ENCODE assay signal across 8 mouse cellular contexts in genomic region chr9:58902869-58903585, GRCm38 (mm10).
DNase-seq lines count a peak whose midpoint lies in the region; ATAC-seq and TF ChIP-seq lines count a peak whose summit lies in the region.

No protein-coding gene starts in this region.

- H3K4me3 ChIP-seq in heart, adult 2 months = no peak overlapping the region
- no peak overlapping the region for H3K4me3 ChIP-seq in heart, embryonic 11.5 days (ENCODE audit: low read depth, low read length)
- H3K4me3 ChIP-seq in hindbrain, postnatal 0 days (ENCODE audit: low read length) = no peak overlapping the region
- no peak overlapping the region for H3K4me3 ChIP-seq in liver, embryonic 14.5 days (ENCODE audit: insufficient read depth in 1 of 2, low read depth in 2 of 2, low read length in 2 of 2)

- no peaks in the 10 kb centered on the region for H3K79me2 ChIP-seq in heart, adult 2 months (replicated peaks; ENCODE audit: control insufficient read depth, insufficient read depth, low read length)

- WGBS in heart, adult 2 months = 54% methylated on average over 6 of the region's 6 CpGs
- WGBS in heart, embryonic 11.5 days (ENCODE audit: insufficient replicate concordance) = 62% methylated on average over 6 of the region's 6 CpGs
- WGBS in hindbrain, postnatal 0 days = 67% methylated on average over 6 of the region's 6 CpGs
- WGBS in liver, embryonic 14.5 days (ENCODE audit: insufficient replicate concordance) = 36% methylated on average over 6 of the region's 6 CpGs

- TF ChIP-seq EP300 in heart, adult 2 months (IDR thresholded peaks at IDR 0.05; ENCODE audit: insufficient read depth, low read depth, low read length) = no peak
- TF ChIP-seq EP300 in liver, embryonic 14.5 days (IDR thresholded peaks at IDR 0.05; ENCODE audit: low read depth) = no peak

- peak; percentile 90 for TF ChIP-seq CTCF in heart, adult 2 months (IDR thresholded peaks at IDR 0.05)
- TF ChIP-seq CTCF in hindbrain, postnatal 0 days (IDR thresholded peaks at IDR 0.05; ENCODE audit: low read depth) = peak; percentile 77
- TF ChIP-seq CTCF in liver, embryonic 14.5 days (IDR thresholded peaks at IDR 0.05; ENCODE audit: low read depth) = peak; percentile 57

- intact Hi-C loops in heart, adult 2 months (cut with DNase I) = loop anchor here (2.0 to 10.0 kb wide), 2 partner anchors 380 to 682 kb away; no protein-coding TSS in a partner anchor

- peak; percentile 18 to 46 for DNase-seq in heart, adult 2 months
- peak; percentile 65 for DNase-seq in 416B (ENCODE audit: low read depth)
- peak; percentile 9 for DNase-seq in adrenal gland, adult 8-10 months
- peak; percentile 71 for DNase-seq in embryo, embryonic 11 days
- DNase-seq in hindbrain, postnatal 0 days (ENCODE audit: low spot score) = peak; percentile 84
- peak; percentile 7 to 31 (median 11) for DNase-seq in liver, embryonic 14.5 days (ENCODE audit: low read depth in 3 of 3, low spot score in 3 of 3)
- DNase-seq in spleen, postnatal 36 days (ENCODE audit: low spot score in 2 of 2) = peak; percentile 15 to 22

- H3K4me1 ChIP-seq in heart, adult 2 months (ENCODE audit: control insufficient read depth, insufficient read depth, low read length) = no peaks in the 10 kb centered on the region; the same call in 1 of the 2 replicates
- no peaks in the 10 kb centered on the region for H3K4me1 ChIP-seq in heart, embryonic 11.5 days (ENCODE audit: control insufficient read depth, insufficient read depth, low read length)
- H3K4me1 ChIP-seq in hindbrain, postnatal 0 days (ENCODE audit: insufficient read depth, low read length) = no peaks in the 10 kb centered on the region
- no peaks in the 10 kb centered on the region for H3K4me1 ChIP-seq in liver, embryonic 14.5 days (replicated peaks; ENCODE audit: control insufficient read depth in 2 of 2, insufficient read depth in 2 of 2, low read length in 1 of 2)

- no peak overlapping the region for H3K4me2 ChIP-seq in heart, embryonic 11.5 days
- no peak overlapping the region for H3K4me2 ChIP-seq in hindbrain, postnatal 0 days (ENCODE audit: low read depth, low read length)
- H3K4me2 ChIP-seq in liver, embryonic 14.5 days (ENCODE audit: low read depth) = no peak overlapping the region

- no peak for TF ChIP-seq POLR2A in heart, adult 2 months (IDR thresholded peaks at IDR 0.05; ENCODE audit: insufficient read depth, low read depth, low read length)

- no peak for ATAC-seq in heart, embryonic 11.5 days (replicated peaks; ENCODE audit: insufficient number of reproducible peaks, low FRiP score, low TSS enrichment)
- no peak for ATAC-seq in hindbrain, postnatal 0 days
- ATAC-seq in liver, embryonic 14.5 days (ENCODE audit: insufficient read depth) = no peak

- no peaks in the 10 kb centered on the region for H3K27me3 ChIP-seq in heart, adult 2 months (ENCODE audit: control insufficient read depth, insufficient read depth, low read length)
- H3K27me3 ChIP-seq in heart, embryonic 11.5 days (ENCODE audit: control insufficient read depth, insufficient read depth, low read length) = no peaks in the 10 kb centered on the region
- no peaks in the 10 kb centered on the region for H3K27me3 ChIP-seq in hindbrain, postnatal 0 days (ENCODE audit: insufficient read depth, low read length)
- no peaks in the 10 kb centered on the region for H3K27me3 ChIP-seq in liver, embryonic 14.5 days (ENCODE audit: control insufficient read depth, insufficient read depth, low read length)

- no peaks in the 10 kb centered on the region for H3K36me3 ChIP-seq in heart, adult 2 months (ENCODE audit: control insufficient read depth, insufficient read depth, low read length)
- H3K36me3 ChIP-seq in heart, embryonic 11.5 days (ENCODE audit: control insufficient read depth, insufficient read depth, low read length) = peaks cover 5% of the 10 kb centered on the region
- H3K36me3 ChIP-seq in hindbrain, postnatal 0 days (ENCODE audit: insufficient read depth, low read length) = peaks cover 24% of the 10 kb centered on the region
- no peaks in the 10 kb centered on the region for H3K36me3 ChIP-seq in liver, embryonic 14.5 days (replicated peaks; ENCODE audit: control insufficient read depth, insufficient read depth, low read depth)

- no peaks in the 10 kb centered on the region for H3K9me3 ChIP-seq in heart, embryonic 11.5 days (replicated peaks; ENCODE audit: control insufficient read depth, low read length)
- H3K9me3 ChIP-seq in hindbrain, postnatal 0 days (ENCODE audit: low read length) = no peaks in the 10 kb centered on the region
- H3K9me3 ChIP-seq in liver, embryonic 14.5 days (ENCODE audit: control insufficient read depth, low read length) = no peaks in the 10 kb centered on the region

- no peak overlapping the region for H3K27ac ChIP-seq in heart, adult 2 months
- no peak overlapping the region for H3K27ac ChIP-seq in heart, embryonic 11.5 days (ENCODE audit: low read depth, low read length)
- no peak overlapping the region for H3K27ac ChIP-seq in hindbrain, postnatal 0 days
- no peak overlapping the region for H3K27ac ChIP-seq in liver, embryonic 14.5 days

- H3K9ac ChIP-seq in heart, adult 2 months (ENCODE audit: low read depth, low read length) = no peak overlapping the region
- no peak overlapping the region for H3K9ac ChIP-seq in heart, embryonic 11.5 days (ENCODE audit: low read depth, low read length)
- H3K9ac ChIP-seq in hindbrain, postnatal 0 days (replicated peaks; ENCODE audit: low read length) = no peak overlapping the region
- H3K9ac ChIP-seq in liver, embryonic 14.5 days (replicated peaks) = no peak overlapping the region

Comparison
In these comparisons a context has a peak if more than half of its experiments do, and no peak if none do; other contexts are left out.
1. DNase-seq: peak in every context shown above with its lines; median percentile 84 in hindbrain, postnatal 0 days; 71 in embryo, embryonic 11 days; 65 in 416B; 32 in heart, adult 2 months; 18 in spleen, postnatal 36 days; 11 in liver, embryonic 14.5 days; 9 in adrenal gland, adult 8-10 months.